Mouse (Mus musculus) MEL (cell line): ENCODE measurements around the gene Hapln1.

Source experiments
- BHLHE40 ChIP-seq: IDR thresholded peaks from 2 replicates; pipeline ENCODE4 v1.6.1; 2012; ENCODE audit warnings: low read depth, mild to moderate bottlenecking, inconsistent platforms, low read length, improper control_type of control experiment, borderline replicate concordance
- ETS1 ChIP-seq: IDR thresholded peaks from 2 replicates; pipeline ENCODE4 v1.6.1; 2012; ENCODE audit warnings: low read depth, mild to moderate bottlenecking, inconsistent platforms, low read length, improper control_type of control experiment, moderate library complexity
- GATA1 ChIP-seq: IDR thresholded peaks from 2 replicates; pipeline ENCODE4 v1.6.1; 2011; ENCODE audit warnings: low read depth, low read length, improper control_type of control experiment
- HCFC1 ChIP-seq: IDR thresholded peaks from 2 replicates; pipeline ENCODE4 v1.6.1; 2012; ENCODE audit warnings: low read depth, mild to moderate bottlenecking, inconsistent platforms, low read length, improper control_type of control experiment, moderate library complexity
- MXI1 ChIP-seq: IDR thresholded peaks from 2 replicates; pipeline ENCODE4 v1.6.1; 2011; ENCODE audit warnings: mild to moderate bottlenecking, low read depth, low read length, improper control_type of control experiment
- MYB ChIP-seq: IDR thresholded peaks from 2 replicates; pipeline ENCODE4 v1.6.1; 2011; ENCODE audit warnings: mild to moderate bottlenecking, low read depth, low read length, improper control_type of control experiment
- POLR2A ChIP-seq, 2 experiments: IDR thresholded peaks; 2 replicates each; pipeline ENCODE4 v1.6.1; 2011 to 2012; ENCODE audit warnings: low read length in 2 of 2, mild to moderate bottlenecking in 2 of 2, control low read depth in 1 of 2, improper control_type of control experiment in 1 of 2, low read depth in 1 of 2, moderate library complexity in 1 of 2; ENCODE audit not compliant: control insufficient read depth in 1 of 2, insufficient read depth in 1 of 2, poor library complexity in 1 of 2
- POLR2AphosphoS2 ChIP-seq: IDR thresholded peaks from 2 replicates; pipeline ENCODE4 v1.6.1; 2011; ENCODE audit warnings: low read length, improper control_type of control experiment
- SIN3A ChIP-seq: IDR thresholded peaks from 2 replicates; pipeline ENCODE4 v1.6.1; 2012; ENCODE audit warnings: low read length, improper control_type of control experiment, inconsistent platforms
- SMC3 ChIP-seq: IDR thresholded peaks from 2 replicates; pipeline ENCODE4 v1.6.1; 2011; ENCODE audit warnings: low read depth, low read length, improper control_type of control experiment
- UBTF ChIP-seq: IDR thresholded peaks from 2 replicates; pipeline ENCODE4 v1.6.1; 2012; ENCODE audit warnings: low read depth, mild to moderate bottlenecking, inconsistent platforms, low read length, improper control_type of control experiment, moderate library complexity, borderline replicate concordance; ENCODE audit not compliant: insufficient read depth
- USF1 ChIP-seq: IDR thresholded peaks from 2 replicates; pipeline ENCODE4 v1.6.1; 2014; ENCODE audit warnings: low read depth, mild to moderate bottlenecking, inconsistent platforms, low read length, improper control_type of control experiment, moderate library complexity

- TF ChIP-seq POLR2AphosphoS2 (no peak), POLR2A (IDR thresholded peaks at IDR 0.05; ENCODE audit: control insufficient read depth in 1 of 2, insufficient read depth in 1 of 2, low read depth in 1 of 2, low read length in 2 of 2, poor library complexity in 1 of 2) (no peak), UBTF (no peak), USF1 (no peak), ETS1 (no peak), SMC3 (no peak), GATA1 (no peak), BHLHE40 (no peak), SIN3A (no peak), HCFC1 (no peak), MYB (no peak), MXI1 (no peak)
Measured at GRCm38 (mm10) chr13:89521507-89521908, 18.1 kb upstream of the Hapln1 start.
